Mouse (Mus musculus) myocyte (in vitro differentiated cells): ENCODE measurements around the gene Acat1. TPM values are rescaled to one million over a fixed set of nuclear protein-coding genes. Genes with fewer than 3 reads are reported as not detected.

Source experiments
- H3K27me3 ChIP-seq: one replicate; pipeline ENCODE4 v1.6.1; 2011; ENCODE audit not compliant: control insufficient read depth, insufficient read depth, insufficient read length
- H3K36me3 ChIP-seq: one replicate; pipeline ENCODE4 v1.6.1; 2011; ENCODE audit not compliant: control insufficient read depth, insufficient read depth
- H3K4me2 ChIP-seq: one replicate; pipeline ENCODE4 v1.6.1; 2011; ENCODE audit warnings: low read depth, control low read depth
- H3K4me3 ChIP-seq: one replicate; pipeline ENCODE4 v1.5.1; 2011; ENCODE audit warnings: mild to moderate bottlenecking, control low read depth, moderate library complexity
- H3K79me2 ChIP-seq: one replicate; pipeline ENCODE4 v1.6.1; 2011; ENCODE audit not compliant: control insufficient read depth, insufficient read depth
- H3ac ChIP-seq: one replicate; pipeline ENCODE4 v1.6.1; 2011; ENCODE audit not compliant: control insufficient read depth, insufficient read length
- CEBPB ChIP-seq: IDR thresholded peaks from 2 replicates; pipeline ENCODE4 v1.6.1; 2011; ENCODE audit warnings: mild to moderate bottlenecking, moderate library complexity; ENCODE audit not compliant: poor library complexity, insufficient read depth, severe bottlenecking
- E2F4 ChIP-seq: IDR thresholded peaks from one replicate; pipeline ENCODE4 v1.6.1; 2011; ENCODE audit warnings: mild to moderate bottlenecking, control low read depth, moderate library complexity; ENCODE audit not compliant: insufficient read depth
- MAX ChIP-seq: IDR thresholded peaks from one replicate; pipeline ENCODE4 v1.6.1; 2011; ENCODE audit warnings: low read depth, mild to moderate bottlenecking, control low read depth
- MYOD1 ChIP-seq, 3 experiments: IDR thresholded peaks; one replicate each; pipeline ENCODE4 v1.6.1; 2011; ENCODE audit warnings: control low read depth in 2 of 3, low read depth in 2 of 3, mild to moderate bottlenecking in 2 of 3, moderate library complexity in 1 of 3; ENCODE audit not compliant: insufficient read length in 2 of 3, control insufficient read depth in 1 of 3
- MYOG ChIP-seq, 3 experiments: IDR thresholded peaks; one replicate each; pipeline ENCODE4 v1.6.1; 2011; ENCODE audit warnings: control low read depth in 2 of 3, low read depth in 2 of 3, mild to moderate bottlenecking in 2 of 3; ENCODE audit not compliant: insufficient read length in 2 of 3, control insufficient read depth in 1 of 3, insufficient read depth in 1 of 3
- POLR2A ChIP-seq: IDR thresholded peaks from one replicate; pipeline ENCODE4 v1.6.1; 2011; ENCODE audit warnings: low read depth, mild to moderate bottlenecking, control low read depth, moderate library complexity; ENCODE audit not compliant: insufficient read length
- POLR2AphosphoS2 ChIP-seq: IDR thresholded peaks from one replicate; pipeline ENCODE4 v1.6.1; 2011; ENCODE audit warnings: low read depth, control low read depth; ENCODE audit not compliant: insufficient read length
- REST ChIP-seq: IDR thresholded peaks from one replicate; pipeline ENCODE4 v1.6.1; 2011; ENCODE audit warnings: mild to moderate bottlenecking, control low read depth, moderate library complexity; ENCODE audit not compliant: insufficient read depth, insufficient read length
- SRF ChIP-seq: IDR thresholded peaks from one replicate; pipeline ENCODE4 v1.6.1; 2011; ENCODE audit warnings: low read depth; ENCODE audit not compliant: control insufficient read depth, insufficient read length
- TCF12 ChIP-seq: IDR thresholded peaks from one replicate; pipeline ENCODE4 v1.6.1; 2011; ENCODE audit warnings: mild to moderate bottlenecking, control low read depth; ENCODE audit not compliant: poor library complexity, insufficient read depth, severe bottlenecking
- TCF3 ChIP-seq: IDR thresholded peaks from one replicate; pipeline ENCODE4 v1.6.1; 2011; ENCODE audit warnings: low read depth, control low read depth; ENCODE audit not compliant: insufficient read length
- USF1 ChIP-seq: IDR thresholded peaks from one replicate; pipeline ENCODE4 v1.6.1; 2011; ENCODE audit warnings: low read depth, mild to moderate bottlenecking, control low read depth, moderate library complexity
- polyA plus RNA-seq: library from polyadenylated mRNA; unstranded; fragments of >200 nt; fragmentation: generic; extraction: Trizol; gene quantifications from one replicate; pipeline ENCODE4 v1.2.1, GENCODE M21; 2012; ENCODE audit warnings: missing spikeins

Acat1 gene
- polyA plus RNA-seq, 1 experiment, result 34.9 TPM

GRCm38 (mm10) chr9:53609306-53609967, 745 bp downstream of the Acat1 start:
- H3ac ChIP-seq, result peak overlapping the region; percentile 22
- H3K36me3 ChIP-seq, result peaks cover 4% of the 10 kb centered on the region
- no peak for TF ChIP-seq E2F4
- TF ChIP-seq POLR2A, result no peak
- TF ChIP-seq MYOG (IDR thresholded peaks at IDR 0.05; ENCODE audit: control insufficient read depth in 1 of 3, insufficient read depth in 1 of 3, insufficient read length in 2 of 3, low read depth in 2 of 3), result no peak
- TF ChIP-seq TCF3, result no peak
- TF ChIP-seq POLR2AphosphoS2, result no peak
- TF ChIP-seq TCF12, result no peak
- H3K27me3 ChIP-seq, result no peaks in the 10 kb centered on the region
- H3K79me2 ChIP-seq, result peaks cover 38% of the 10 kb centered on the region
- H3K4me2 ChIP-seq, result peak overlapping the region; percentile 86
- peak overlapping the region; percentile 42 for H3K4me3 ChIP-seq

GRCm38 (mm10) chr9:53607816-53608215, 2.4 kb downstream of the Acat1 start:
- TF ChIP-seq CEBPB (no peak), POLR2AphosphoS2 (no peak), SRF (no peak), MAX (no peak), REST (no peak), POLR2A (no peak), MYOD1 (IDR thresholded peaks at IDR 0.05; ENCODE audit: control insufficient read depth in 1 of 3, insufficient read length in 2 of 3, low read depth in 2 of 3) (no peak)

GRCm38 (mm10) chr9:53607192-53607591, 3.0 kb downstream of the Acat1 start:
- Histone ChIP-seq H3ac (no peak overlapping the region), H3K36me3 (no peaks in the 10 kb centered on the region), H3K4me2 (no peak overlapping the region), H3K27me3 (no peaks in the 10 kb centered on the region), H3K4me3 (no peak overlapping the region), H3K79me2 (peaks cover 44% of the 10 kb centered on the region)
- TF ChIP-seq MYOG (IDR thresholded peaks at IDR 0.05; ENCODE audit: control insufficient read depth in 1 of 3, insufficient read depth in 1 of 3, insufficient read length in 2 of 3, low read depth in 2 of 3) (no peak), TCF3 (no peak), POLR2AphosphoS2 (no peak), REST (no peak), E2F4 (no peak), TCF12 (no peak), USF1 (no peak), MAX (no peak), MYOD1 (IDR thresholded peaks at IDR 0.05; ENCODE audit: control insufficient read depth in 1 of 3, insufficient read length in 2 of 3, low read depth in 2 of 3) (no peak), SRF (no peak)

More at GRCm38 (mm10) chr9:53607816-53608215, 2.4 kb downstream of the Acat1 start:
- H3ac ChIP-seq, result no peak overlapping the region
- no peaks in the 10 kb centered on the region for H3K36me3 ChIP-seq
- no peak overlapping the region for H3K4me3 ChIP-seq
- no peaks in the 10 kb centered on the region for H3K27me3 ChIP-seq
- H3K4me2 ChIP-seq, result no peak overlapping the region
- H3K79me2 ChIP-seq, result peaks cover 40% of the 10 kb centered on the region

GRCm38 (mm10) chr9:53604954-53605353, 5.2 kb downstream of the Acat1 start:
- peak overlapping the region; percentile 1 for H3K4me2 ChIP-seq
- no peak overlapping the region for H3K4me3 ChIP-seq
- H3K36me3 ChIP-seq, result no peaks in the 10 kb centered on the region
- no peaks in the 10 kb centered on the region for H3K27me3 ChIP-seq
- peaks cover 55% of the 10 kb centered on the region for H3K79me2 ChIP-seq
- no peak overlapping the region for H3ac ChIP-seq
- TF ChIP-seq POLR2A, result no peak
- TF ChIP-seq MYOD1 (IDR thresholded peaks at IDR 0.05; ENCODE audit: control insufficient read depth in 1 of 3, insufficient read length in 2 of 3, low read depth in 2 of 3), result peak in 1 of 3 experiments; percentile 1

- TF ChIP-seq REST, result no peak
- no peak for TF ChIP-seq POLR2A
- no peak for TF ChIP-seq MAX
- no peak for TF ChIP-seq E2F4
- no peak for TF ChIP-seq SRF
- Histone ChIP-seq H3K79me2 (peaks cover 55% of the 10 kb centered on the region), H3K4me3 (no peak overlapping the region), H3K36me3 (no peaks in the 10 kb centered on the region), H3K27me3 (no peaks in the 10 kb centered on the region), H3ac (no peak overlapping the region), H3K4me2 (peak overlapping the region; percentile 51)
Measured at GRCm38 (mm10) chr9:53603849-53604248, 6.3 kb downstream of the Acat1 start.
